Mouse (Mus musculus): ENCODE results near the gene Acap1. TPM values are rescaled to one million over a fixed set of nuclear protein-coding genes. Genes with fewer than 3 reads are reported as not detected.
"Not testable (repeated sequence)": the region's sequence is repeated elsewhere in the genome, so short reads cannot be mapped to it uniquely, and the experiment has no call there.

Acap1 gene
- polyA plus RNA-seq, 1 experiment from 2014 or later = 2.1 TPM

DNA sequence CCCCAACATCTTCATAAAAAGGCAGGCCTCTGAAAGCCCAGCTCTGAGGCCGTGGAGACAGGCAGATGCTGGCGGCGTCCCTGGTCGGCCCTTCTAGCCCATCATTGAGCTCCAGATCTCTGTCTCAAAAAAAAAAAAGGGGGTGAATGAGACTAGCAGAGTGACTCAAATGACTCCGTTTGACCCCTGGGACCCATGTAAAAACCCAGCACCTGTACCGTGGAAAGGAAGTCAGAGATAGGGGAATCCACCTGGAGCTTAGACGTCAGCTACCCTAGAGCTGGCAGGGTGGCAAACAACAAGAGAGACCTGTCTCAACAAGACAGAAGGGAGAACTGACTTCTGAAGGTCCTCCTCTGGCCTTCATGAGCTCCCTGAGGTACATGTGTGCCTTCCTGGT is 23.5 kb downstream of the Acap1 start:
- 80% methylated on average over 7 of the region's 7 CpGs for WGBS
- ATAC-seq (ENCODE audit: low read depth) = no peak
- Histone ChIP-seq H3K4me3 (ENCODE audit: low read length) (no peak overlapping the region), H3K4me2 (ENCODE audit: low read depth, low read length) (no peak overlapping the region), H3K36me3 (ENCODE audit: control insufficient read depth, insufficient read depth, low read length) (no peaks in the 10 kb centered on the region), H3K4me1 (replicated peaks; ENCODE audit: control insufficient read depth, insufficient read depth, low read length) (peaks cover 13% of the 10 kb centered on the region), H3K27ac (ENCODE audit: low read length) (no peak overlapping the region), H3K27me3 (ENCODE audit: control insufficient read depth, insufficient read depth, low read depth, low read length) (no peaks in the 10 kb centered on the region), H3K9me3 (ENCODE audit: control insufficient read depth, low read length) (no peaks in the 10 kb centered on the region), H3K9ac (ENCODE audit: low read length) (no peak overlapping the region)

- Histone ChIP-seq H3K4me3 (ENCODE audit: low read length) (no peak overlapping the region), H3K4me1 (replicated peaks; ENCODE audit: control insufficient read depth, insufficient read depth, low read length) (peaks cover under 1% of the 10 kb centered on the region), H3K27ac (ENCODE audit: low read length) (no peak overlapping the region), H3K36me3 (ENCODE audit: control insufficient read depth, insufficient read depth, low read length) (no peaks in the 10 kb centered on the region), H3K27me3 (ENCODE audit: control insufficient read depth, insufficient read depth, low read depth, low read length) (no peaks in the 10 kb centered on the region; the same call in 1 of the 2 replicates), H3K4me2 (ENCODE audit: low read depth, low read length) (no peak overlapping the region), H3K9me3 (ENCODE audit: control insufficient read depth, low read length) (no peaks in the 10 kb centered on the region), H3K9ac (ENCODE audit: low read length) (no peak overlapping the region)
- WGBS = 92% methylated on average over 2 of the region's 2 CpGs
- ATAC-seq (ENCODE audit: low read depth) = no peak
Measured at GRCm38 (mm10) chr11:69870289-69871069, 24.9 kb downstream of the Acap1 start.

DNA sequence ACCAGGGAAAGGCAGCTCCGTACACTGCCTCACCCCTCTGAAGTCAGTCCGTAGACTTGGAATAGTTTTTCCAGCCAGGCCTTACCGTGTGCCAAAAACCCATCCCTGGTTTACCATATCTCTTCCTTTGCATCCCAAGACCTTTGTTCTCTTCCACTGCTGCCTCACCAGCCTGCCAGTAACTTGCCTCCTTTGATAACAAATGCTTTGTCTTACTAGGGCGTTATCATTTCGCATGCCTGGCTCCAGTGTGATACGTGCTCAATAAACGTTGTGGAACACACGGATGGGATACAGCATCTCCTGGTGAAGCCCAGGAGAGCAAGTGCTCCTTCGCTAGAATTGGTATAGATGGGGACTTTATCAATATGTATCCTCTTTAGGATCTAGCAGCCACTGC is 28.0 kb downstream of the Acap1 start:
- 51% methylated on average over 9 of the region's 9 CpGs for WGBS
- Histone ChIP-seq H3K4me1 (replicated peaks; ENCODE audit: control insufficient read depth, insufficient read depth, low read length) (no peaks in the 10 kb centered on the region), H3K9me3 (ENCODE audit: control insufficient read depth, low read length) (no peaks in the 10 kb centered on the region), H3K9ac (ENCODE audit: low read length) (no peak overlapping the region), H3K4me2 (ENCODE audit: low read depth, low read length) (no peak overlapping the region), H3K27ac (ENCODE audit: low read length) (no peak overlapping the region), H3K27me3 (ENCODE audit: control insufficient read depth, insufficient read depth, low read depth, low read length) (no peaks in the 10 kb centered on the region; the same call in 1 of the 2 replicates), H3K4me3 (ENCODE audit: low read length) (no peak overlapping the region), H3K36me3 (ENCODE audit: control insufficient read depth, insufficient read depth, low read length) (no peaks in the 10 kb centered on the region)
- no peak for ATAC-seq (ENCODE audit: low read depth)

DNA sequence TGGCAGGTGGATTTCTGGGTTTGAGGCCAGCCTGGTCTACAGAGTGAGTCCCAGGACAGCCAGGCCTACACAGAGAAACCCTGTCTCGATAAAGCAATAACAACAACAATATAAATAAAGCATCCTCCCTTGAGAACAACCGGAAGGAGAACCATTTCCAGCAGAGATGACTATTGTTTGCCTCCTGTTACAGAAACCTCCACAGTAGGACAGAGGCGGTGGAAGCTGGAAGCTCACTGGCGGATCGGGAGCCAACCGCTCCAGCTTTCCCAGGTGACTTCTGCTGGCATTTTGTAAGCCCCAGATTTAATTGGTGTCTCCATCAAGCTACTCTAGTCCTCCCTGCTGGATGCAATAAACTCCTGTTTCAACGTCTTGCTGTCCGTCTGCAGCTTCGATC is 29.8 kb downstream of the Acap1 start:
- H3K4me3 ChIP-seq (ENCODE audit: low read length) = no peak overlapping the region
- no peak overlapping the region for H3K4me2 ChIP-seq (ENCODE audit: low read depth, low read length)
- WGBS = 80% methylated on average over 9 of the region's 9 CpGs
- H3K4me1 ChIP-seq (replicated peaks; ENCODE audit: control insufficient read depth, insufficient read depth, low read length) = no peaks in the 10 kb centered on the region
- H3K9ac ChIP-seq (ENCODE audit: low read length) = no peak overlapping the region
- no peaks in the 10 kb centered on the region for H3K9me3 ChIP-seq (ENCODE audit: control insufficient read depth, low read length)
- H3K27ac ChIP-seq (ENCODE audit: low read length) = no peak overlapping the region
- no peaks in the 10 kb centered on the region; the same call in 1 of the 2 replicates for H3K27me3 ChIP-seq (ENCODE audit: control insufficient read depth, insufficient read depth, low read depth, low read length)
- no peaks in the 10 kb centered on the region for H3K36me3 ChIP-seq (ENCODE audit: control insufficient read depth, insufficient read depth, low read length)
- ATAC-seq (ENCODE audit: low read depth) = no peak

DNA sequence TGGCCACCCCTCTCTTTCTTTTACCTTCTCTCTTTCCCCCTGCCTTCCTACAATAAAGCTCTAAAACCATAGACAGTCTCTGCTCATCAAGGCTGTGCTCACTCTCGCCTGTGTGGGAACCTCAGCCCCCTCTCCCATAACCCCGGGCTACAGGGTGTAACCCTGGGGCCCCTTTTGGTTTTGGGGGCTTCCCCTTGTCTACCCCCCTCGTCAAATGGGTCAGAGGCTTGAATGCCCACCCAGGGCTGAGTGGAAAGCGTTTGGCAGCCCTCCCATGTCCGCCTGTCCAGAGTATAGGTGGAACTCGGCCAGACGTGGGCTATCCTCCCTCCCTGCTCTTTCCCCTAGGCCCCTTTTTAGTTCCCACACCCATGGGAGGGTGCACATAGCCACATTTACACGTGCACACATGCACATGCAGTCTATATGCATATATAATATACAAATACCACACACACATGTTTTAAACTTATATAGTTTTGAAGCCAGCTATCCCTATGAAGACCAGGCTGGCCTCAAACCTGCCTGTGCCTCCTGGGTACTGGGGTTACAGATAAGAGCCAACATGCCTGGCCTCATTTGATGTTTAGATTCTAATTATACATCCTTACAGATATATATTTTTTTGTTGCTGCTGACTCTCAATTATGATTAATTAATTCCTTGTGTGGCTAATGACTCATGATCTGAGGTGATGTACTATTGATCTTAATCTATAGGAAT is 31.0 kb downstream of the Acap1 start:
- 38% methylated on average over 8 of the region's 8 CpGs for WGBS
- H3K9ac ChIP-seq (ENCODE audit: low read length) = no peak overlapping the region
- no peak overlapping the region for H3K27ac ChIP-seq (ENCODE audit: low read length)
- no peaks in the 10 kb centered on the region for H3K36me3 ChIP-seq (ENCODE audit: control insufficient read depth, insufficient read depth, low read length)
- no peak for ATAC-seq (ENCODE audit: low read depth)
- H3K27me3 ChIP-seq (ENCODE audit: control insufficient read depth, insufficient read depth, low read depth, low read length) = no peaks in the 10 kb centered on the region; the same call in 1 of the 2 replicates
- H3K4me3 ChIP-seq (ENCODE audit: low read length) = no peak overlapping the region
- no peak overlapping the region for H3K4me2 ChIP-seq (ENCODE audit: low read depth, low read length)
- no peaks in the 10 kb centered on the region for H3K4me1 ChIP-seq (replicated peaks; ENCODE audit: control insufficient read depth, insufficient read depth, low read length)
- H3K9me3 ChIP-seq (ENCODE audit: control insufficient read depth, low read length) = no peaks in the 10 kb centered on the region

DNA sequence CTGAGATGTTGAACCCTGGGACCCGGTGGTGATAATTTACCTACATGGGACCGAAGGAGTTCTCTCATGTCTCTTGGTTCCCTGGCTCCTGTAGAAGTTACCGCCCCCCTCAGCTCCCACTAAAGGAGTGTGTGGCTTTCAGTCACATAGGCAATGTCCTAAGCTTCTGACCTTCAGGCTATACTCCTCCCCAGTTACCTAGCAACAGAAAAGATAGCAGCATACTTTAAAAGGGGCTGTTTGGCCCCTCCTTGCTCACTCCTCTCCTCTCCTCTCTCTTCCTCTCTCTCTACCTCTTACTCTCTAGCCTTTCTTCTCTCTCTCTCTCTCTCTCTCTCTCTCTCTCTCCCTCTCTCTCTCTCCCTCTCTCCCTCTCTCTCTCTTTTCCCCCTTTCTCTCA is 31.6 kb downstream of the Acap1 start:
- not testable (repeated sequence) for H3K4me2 ChIP-seq (ENCODE audit: low read depth, low read length); H3K4me3 ChIP-seq (ENCODE audit: low read length); H3K27ac ChIP-seq (ENCODE audit: low read length); H3K9ac ChIP-seq (ENCODE audit: low read length); H3K36me3 ChIP-seq (ENCODE audit: control insufficient read depth, insufficient read depth, low read length); H3K27me3 ChIP-seq (ENCODE audit: control insufficient read depth, insufficient read depth, low read depth, low read length); ATAC-seq (ENCODE audit: low read depth); H3K9me3 ChIP-seq (ENCODE audit: control insufficient read depth, low read length); H3K4me1 ChIP-seq (replicated peaks; ENCODE audit: control insufficient read depth, insufficient read depth, low read length)
- WGBS = 52% methylated on average over 3 of the region's 3 CpGs

DNA sequence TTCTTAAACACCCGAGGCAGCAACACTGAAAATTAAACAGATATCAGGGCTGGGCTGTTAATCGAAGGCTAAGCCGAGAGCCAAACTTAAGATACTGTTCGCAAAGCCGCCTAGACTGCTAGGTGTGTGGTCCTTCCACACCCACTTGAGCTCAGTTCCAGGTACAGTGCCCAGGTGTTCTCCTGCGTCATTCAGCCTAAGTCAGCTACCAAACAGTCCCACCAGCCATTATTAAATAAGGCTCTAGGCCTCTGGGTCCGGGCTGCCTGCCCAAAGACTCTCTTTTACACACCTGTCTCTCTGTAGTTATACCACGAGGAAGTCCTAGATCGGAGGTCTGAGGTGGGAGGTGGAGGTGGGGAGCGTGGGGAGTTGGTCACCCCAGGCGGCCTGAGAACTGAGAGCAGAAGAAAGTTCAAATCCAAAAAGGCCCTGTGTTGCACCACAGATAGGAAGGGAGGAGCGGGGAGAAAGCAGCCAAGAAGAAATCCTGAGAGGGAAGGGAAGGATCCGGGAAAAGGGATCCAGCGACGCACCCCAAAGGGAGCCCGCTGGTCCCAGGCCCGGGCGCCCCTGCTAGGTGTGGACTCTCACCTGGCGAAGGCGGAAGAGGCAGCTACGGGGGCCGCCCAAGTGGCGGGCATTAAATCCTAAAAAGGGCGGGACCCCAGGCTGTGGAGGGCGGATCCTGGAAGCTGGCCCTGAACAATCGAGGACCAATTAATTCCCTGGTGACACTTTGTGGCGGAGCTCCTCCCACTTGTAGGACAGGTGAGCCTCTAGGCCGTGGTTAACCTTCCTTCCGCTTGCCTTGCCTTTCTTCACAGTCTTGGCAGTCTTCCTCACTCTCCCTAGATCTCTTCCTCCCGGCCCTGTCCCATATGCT is 37.0 kb downstream of the Acap1 start, which contains the start of gene Tnk1:
Tnk1 (minus strand) TSS at position 618 of the 886 bp plus-strand sequence.
- no peaks in the 10 kb centered on the region; the same call in 1 of the 2 replicates for H3K27me3 ChIP-seq (ENCODE audit: control insufficient read depth, insufficient read depth, low read depth, low read length)
- H3K4me3 ChIP-seq (ENCODE audit: low read length) = peak within 1 kb of the TSS; percentile 39
- peak within 1 kb of the TSS; percentile 68 for H3K27ac ChIP-seq (ENCODE audit: low read length)
- peak within 1 kb of the TSS; percentile 48; the same call in 1 of the 2 replicates for H3K9ac ChIP-seq (ENCODE audit: low read length)
- H3K4me2 ChIP-seq (ENCODE audit: low read depth, low read length) = peak within 1 kb of the TSS; percentile 46
- peak; percentile 89 for ATAC-seq (ENCODE audit: low read depth)
- H3K4me1 ChIP-seq (replicated peaks; ENCODE audit: control insufficient read depth, insufficient read depth, low read length) = no peaks in the 10 kb centered on the region
- H3K36me3 ChIP-seq (ENCODE audit: control insufficient read depth, insufficient read depth, low read length) = no peaks in the 10 kb centered on the region
- no peaks in the 10 kb centered on the region for H3K9me3 ChIP-seq (ENCODE audit: control insufficient read depth, low read length)
- 13% methylated on average over 30 of the region's 30 CpGs for WGBS

- WGBS = 34% methylated on average over 16 of the region's 16 CpGs
- no peak for ATAC-seq (ENCODE audit: low read depth)
- no peaks in the 10 kb centered on the region for H3K9me3 ChIP-seq (ENCODE audit: control insufficient read depth, low read length)
- H3K4me3 ChIP-seq (ENCODE audit: low read length) = no peak overlapping the region
- H3K4me2 ChIP-seq (ENCODE audit: low read depth, low read length) = no peak overlapping the region
- no peaks in the 10 kb centered on the region; the same call in 1 of the 2 replicates for H3K27me3 ChIP-seq (ENCODE audit: control insufficient read depth, insufficient read depth, low read depth, low read length)
- H3K4me1 ChIP-seq (replicated peaks; ENCODE audit: control insufficient read depth, insufficient read depth, low read length) = no peaks in the 10 kb centered on the region
- peaks cover 17% of the 10 kb centered on the region for H3K36me3 ChIP-seq (ENCODE audit: control insufficient read depth, insufficient read depth, low read length)
- no peak overlapping the region for H3K9ac ChIP-seq (ENCODE audit: low read length)
- no peak overlapping the region for H3K27ac ChIP-seq (ENCODE audit: low read length)
Measured at GRCm38 (mm10) chr11:69855347-69855746, 40.0 kb downstream of the Acap1 start.

All from lung, embryonic 16.5 days (tissue).